ENCODE assay signal across 9 mouse cellular contexts in genomic region chr7:3630478-3630815, GRCm38 (mm10). TPM values are rescaled to one million over a fixed set of nuclear protein-coding genes. Genes with fewer than 3 reads are reported as not detected.
DNase-seq lines count a peak whose midpoint lies in the region; ATAC-seq and TF ChIP-seq lines count a peak whose summit lies in the region.
"Had no signal": no experiment of that assay in that cellular context is flagged by ENCODE, and none has a peak within 500 bp of the region (broad histone marks: within the 10 kb centered on the region; RNA-seq: fewer than 3 reads in every experiment).

No protein-coding gene starts in this region.

- peaks cover 47% of the 10 kb centered on the region for H3K36me3 ChIP-seq in heart, embryonic 14.5 days (ENCODE audit: control insufficient read depth, insufficient read depth, low read length)
- peaks cover 0 to 6% of the 10 kb centered on the region in 2 experiments; a peak in 3 of 4 replicates for H3K36me3 ChIP-seq in MEL (ENCODE audit: control insufficient read depth in 1 of 2, insufficient read depth in 2 of 2, low read length in 2 of 2)
- peaks cover 56% of the 10 kb centered on the region for H3K36me3 ChIP-seq in hindbrain, embryonic 10.5 days

- no peak for DNase-seq in heart, adult 8-10 months (ENCODE audit: low spot score)
- DNase-seq in MEL (ENCODE audit: low read depth, low spot score): peak; percentile 59
- no peak for DNase-seq in hindbrain, embryonic 10.5 days (ENCODE audit: low spot score)
- DNase-seq in right cerebral cortex, adult 18-20 months: no peak

- peaks cover 31% of the 10 kb centered on the region for H3K79me2 ChIP-seq in MEL (ENCODE audit: control insufficient read depth, insufficient read depth, low read length, poor library complexity)

- no peak for TF ChIP-seq EP300 in MEL (IDR thresholded peaks at IDR 0.05; ENCODE audit: low read depth in 1 of 2, low read length in 2 of 2)

- peak overlapping the region; percentile 97 for H3K4me2 ChIP-seq in heart, embryonic 14.5 days (ENCODE audit: low read length)

- no peak for TF ChIP-seq POLR2A in MEL (IDR thresholded peaks at IDR 0.05; ENCODE audit: control insufficient read depth in 1 of 2, insufficient read depth in 1 of 2, low read depth in 1 of 2, low read length in 2 of 2, poor library complexity in 1 of 2)

- ATAC-seq in heart, embryonic 14.5 days (ENCODE audit: insufficient number of reproducible peaks, insufficient read depth, low FRiP score, low read depth): no peak
- ATAC-seq in megakaryocyte progenitor cell, adult 5-6 weeks (replicated peaks; ENCODE audit: poor library complexity): peak; percentile 10; the same call in 1 of the 2 replicates
- no peak for ATAC-seq in CD4-positive, CD25-positive, alpha-beta regulatory T cell, adult 4 months
- no peak for ATAC-seq in megakaryocyte-erythroid progenitor cell, adult 5-6 weeks (replicated peaks; ENCODE audit: low FRiP score, low TSS enrichment, poor library complexity, severe bottlenecking)

- no peaks in the 10 kb centered on the region for H3K9me3 ChIP-seq in heart, embryonic 14.5 days (ENCODE audit: control insufficient read depth, low read length)
- no peaks in the 10 kb centered on the region for H3K9me3 ChIP-seq in MEL (replicated peaks; ENCODE audit: insufficient read depth, low read length)
- no peaks in the 10 kb centered on the region for H3K9me3 ChIP-seq in hindbrain, embryonic 10.5 days

- TF ChIP-seq CTCF in MEL (IDR thresholded peaks at IDR 0.05 in 2 of 3, conservative IDR thresholded peaks at IDR 0.05 in 1 of 3; ENCODE audit: control insufficient read depth in 1 of 3, insufficient read depth in 1 of 3, low read depth in 2 of 3, low read length in 3 of 3, poor library complexity in 1 of 3, severe bottlenecking in 1 of 3): no peak

- H3K4me1 ChIP-seq in heart, embryonic 14.5 days (ENCODE audit: control insufficient read depth in 2 of 2, insufficient read depth in 2 of 2, low read length in 2 of 2): peaks cover 10 to 18% of the 10 kb centered on the region in 2 experiments
- peaks cover 0 to 9% of the 10 kb centered on the region in 2 experiments; a peak in 2 of 4 replicates for H3K4me1 ChIP-seq in MEL (ENCODE audit: control insufficient read depth in 1 of 2, insufficient read depth in 2 of 2, low read length in 2 of 2)
- peaks cover 25% of the 10 kb centered on the region for H3K4me1 ChIP-seq in hindbrain, embryonic 10.5 days (replicated peaks)

- H3K4me3 ChIP-seq in heart, embryonic 14.5 days (ENCODE audit: control insufficient read depth in 1 of 2, insufficient read depth in 1 of 2, low read depth in 1 of 2, low read length in 2 of 2): peak overlapping the region; percentile 73 to 100
- H3K4me3 ChIP-seq in MEL (ENCODE audit: control insufficient read depth in 1 of 2, insufficient read depth in 1 of 2, low read depth in 2 of 2, low read length in 2 of 2): peak overlapping the region; percentile 65 to 98
- H3K4me3 ChIP-seq in hindbrain, embryonic 10.5 days: peak overlapping the region; percentile 83

- 59% methylated on average over 3 of the region's 3 CpGs for whole genome bisulfite sequencing in heart, embryonic 14.5 days
- 56% methylated on average over 3 of the region's 3 CpGs for WGBS in hindbrain, embryonic 10.5 days

- no peak for TF ChIP-seq RAD21 in MEL (IDR thresholded peaks at IDR 0.05; ENCODE audit: low read depth, low read length)

- H3K27me3 ChIP-seq in heart, embryonic 14.5 days (ENCODE audit: control insufficient read depth, insufficient read depth, low read length): no peaks in the 10 kb centered on the region
- H3K27me3 ChIP-seq in MEL (ENCODE audit: control insufficient read depth in 1 of 2, insufficient read depth in 2 of 2, low read length in 2 of 2): no peaks in the 10 kb centered on the region
- H3K27me3 ChIP-seq in hindbrain, embryonic 10.5 days (ENCODE audit: insufficient read depth, poor library complexity, severe bottlenecking): no peaks in the 10 kb centered on the region
- H3K27me3 ChIP-seq: Patski had no signal

- peak overlapping the region; percentile 75 for H3K9ac ChIP-seq in heart, embryonic 14.5 days (ENCODE audit: low read length)
- peak overlapping the region; percentile 86 for H3K9ac ChIP-seq in MEL (ENCODE audit: control insufficient read depth, low read depth, low read length, poor library complexity, severe bottlenecking)

- H3K27ac ChIP-seq in heart, embryonic 14.5 days (replicated peaks in 1 of 2; ENCODE audit: control insufficient read depth in 1 of 2, insufficient read depth in 1 of 2, low read depth in 2 of 2, low read length in 2 of 2): no peak overlapping the region
- H3K27ac ChIP-seq in MEL (ENCODE audit: control insufficient read depth, low read depth, low read length): peak overlapping the region; percentile 60; the same call in 1 of the 2 replicates
- peak overlapping the region; percentile 89 for H3K27ac ChIP-seq in hindbrain, embryonic 10.5 days

RNA-seq across cellular contexts. Expression of gene Prpf31, which starts 0.7 kb away (rescaled TPM):
- polyA plus RNA-seq in heart, embryonic 14.5 days (2014; fragmentation: Nextera tagmentation; extraction: Ambion mirVana): 51.9 and 54.8 TPM in 2 replicates
- total RNA-seq in heart, adult 8-10 months (2022): 10 to 100 TPM; 21.4 to 28.6 (median 25.2) TPM
- 146 and 147 TPM in 2 replicates for total RNA-seq in MEL (2012; rRNA removed)
- 100 to 1,000 TPM; 187 to 334 TPM for polyA plus RNA-seq in MEL (2012; ENCODE audit: insufficient read depth in 1 of 2, insufficient read length in 2 of 2, low read depth in 1 of 2, low replicate concordance in 2 of 2, missing spikeins in 1 of 2)
- polyA plus RNA-seq in hindbrain, embryonic 10.5 days (2016; fragmentation: Nextera tagmentation; extraction: Ambion mirVana): 148 and 168 TPM in 2 replicates
- total RNA-seq in megakaryocyte progenitor cell, adult 5-6 weeks (2015): 33.0 and 37.3 TPM in 2 replicates
- total RNA-seq in megakaryocyte progenitor cell, adult 5-6 weeks (2017): 113 and 130 TPM in 2 replicates
- polyA plus RNA-seq in CD4-positive, CD25-positive, alpha-beta regulatory T cell, adult 4 months (2017; shearing (Covaris generic)): 100 to 1,000 TPM in 1 of 2 experiments, 10 to 100 TPM in 1; 95.1 to 114 TPM
- total RNA-seq in megakaryocyte-erythroid progenitor cell, adult 5-6 weeks (2014; fragmentation: Nextera tagmentation): 53.7 and 61.4 TPM in 2 replicates
- total RNA-seq in megakaryocyte-erythroid progenitor cell, adult 5-6 weeks (2017): 125 and 128 TPM in 2 replicates

RNA-seq across cellular contexts. Expression of gene Tfpt, which starts 0.7 kb away (rescaled TPM):
- 13.7 and 18.2 TPM in 2 replicates for polyA plus RNA-seq in heart, embryonic 14.5 days (2014; fragmentation: Nextera tagmentation; extraction: Ambion mirVana)
- 10 to 100 TPM; 17.4 to 22.9 (median 18.9) TPM for total RNA-seq in heart, adult 8-10 months (2022)
- total RNA-seq in MEL (2012; rRNA removed): 35.2 and 42.4 TPM in 2 replicates
- polyA plus RNA-seq in MEL (2012; ENCODE audit: insufficient read depth in 1 of 2, insufficient read length in 2 of 2, low read depth in 1 of 2, low replicate concordance in 2 of 2, missing spikeins in 1 of 2): 10 to 100 TPM in 1 of 2 experiments, not detected in 1; 50.0 TPM
- 31.7 and 41.3 TPM in 2 replicates for polyA plus RNA-seq in hindbrain, embryonic 10.5 days (2016; fragmentation: Nextera tagmentation; extraction: Ambion mirVana)
- 16.8 and 31.8 TPM in 2 replicates for total RNA-seq in megakaryocyte progenitor cell, adult 5-6 weeks (2015)
- total RNA-seq in megakaryocyte progenitor cell, adult 5-6 weeks (2017): 34.4 and 44.2 TPM in 2 replicates
- polyA plus RNA-seq in CD4-positive, CD25-positive, alpha-beta regulatory T cell, adult 4 months (2017; shearing (Covaris generic)): 10 to 100 TPM; 16.0 to 21.3 TPM
- 17.6 and 26.3 TPM in 2 replicates for total RNA-seq in megakaryocyte-erythroid progenitor cell, adult 5-6 weeks (2014; fragmentation: Nextera tagmentation)
- 38.1 and 45.9 TPM in 2 replicates for total RNA-seq in megakaryocyte-erythroid progenitor cell, adult 5-6 weeks (2017)

RNA-seq across cellular contexts. Expression of gene Ndufa3, which starts 13.3 kb away (rescaled TPM):
- polyA plus RNA-seq in heart, embryonic 14.5 days (2014; fragmentation: Nextera tagmentation; extraction: Ambion mirVana): 962 and 1,026 TPM in 2 replicates
- total RNA-seq in heart, adult 8-10 months (2022): 1,000 to 10,000 TPM; 2,114 to 2,277 (median 2,237) TPM
- 177 and 180 TPM in 2 replicates for total RNA-seq in MEL (2012; rRNA removed)
- 100 to 1,000 TPM in 1 of 2 experiments, not detected in 1; 246 TPM for polyA plus RNA-seq in MEL (2012; ENCODE audit: insufficient read depth in 1 of 2, insufficient read length in 2 of 2, low read depth in 1 of 2, low replicate concordance in 2 of 2, missing spikeins in 1 of 2)
- 423 and 441 TPM in 2 replicates for polyA plus RNA-seq in hindbrain, embryonic 10.5 days (2016; fragmentation: Nextera tagmentation; extraction: Ambion mirVana)
- 273 and 300 TPM in 2 replicates for total RNA-seq in megakaryocyte progenitor cell, adult 5-6 weeks (2015)
- total RNA-seq in megakaryocyte progenitor cell, adult 5-6 weeks (2017): 219 and 232 TPM in 2 replicates
- polyA plus RNA-seq in CD4-positive, CD25-positive, alpha-beta regulatory T cell, adult 4 months (2017; shearing (Covaris generic)): 100 to 1,000 TPM; 538 to 754 TPM
- total RNA-seq in megakaryocyte-erythroid progenitor cell, adult 5-6 weeks (2014; fragmentation: Nextera tagmentation): 427 and 468 TPM in 2 replicates
- 170 and 216 TPM in 2 replicates for total RNA-seq in megakaryocyte-erythroid progenitor cell, adult 5-6 weeks (2017)

RNA-seq across cellular contexts. Expression of gene Oscar, which starts 14.5 kb away (rescaled TPM):
- 0.15 TPM in 2 replicates for polyA plus RNA-seq in heart, embryonic 14.5 days (2014; fragmentation: Nextera tagmentation; extraction: Ambion mirVana)
- total RNA-seq in heart, adult 8-10 months (2022): under 1 TPM; 0.14 to 0.16 (median 0.15) TPM
- not detected in 2 replicates for total RNA-seq in MEL (2012; rRNA removed)
- not detected for polyA plus RNA-seq in MEL (2012; ENCODE audit: insufficient read depth in 1 of 2, insufficient read length in 2 of 2, low read depth in 1 of 2, low replicate concordance in 2 of 2, missing spikeins in 1 of 2)
- polyA plus RNA-seq in hindbrain, embryonic 10.5 days (2016; fragmentation: Nextera tagmentation; extraction: Ambion mirVana): 0.15 and 0.29 TPM in 2 replicates
- 0.22 TPM in 1 of 2 replicates, not detected in the other for total RNA-seq in megakaryocyte progenitor cell, adult 5-6 weeks (2015)
- not detected in 2 replicates for total RNA-seq in megakaryocyte progenitor cell, adult 5-6 weeks (2017)
- polyA plus RNA-seq in CD4-positive, CD25-positive, alpha-beta regulatory T cell, adult 4 months (2017; shearing (Covaris generic)): under 1 TPM in 1 of 2 experiments, not detected in 1; 0.24 TPM
- not detected in 2 replicates for total RNA-seq in megakaryocyte-erythroid progenitor cell, adult 5-6 weeks (2014; fragmentation: Nextera tagmentation)
- total RNA-seq in megakaryocyte-erythroid progenitor cell, adult 5-6 weeks (2017): not detected in 2 replicates

RNA-seq across cellular contexts. Expression of gene Cnot3, which starts 14.6 kb away (rescaled TPM):
- 30.4 and 32.4 TPM in 2 replicates for polyA plus RNA-seq in heart, embryonic 14.5 days (2014; fragmentation: Nextera tagmentation; extraction: Ambion mirVana)
- total RNA-seq in heart, adult 8-10 months (2022): 10 to 100 TPM; 19.5 to 26.0 (median 23.2) TPM
- total RNA-seq in MEL (2012; rRNA removed): 16.9 and 17.4 TPM in 2 replicates
- 100 to 1,000 TPM in 1 of 2 experiments, 10 to 100 TPM in 1; 86.6 to 118 TPM for polyA plus RNA-seq in MEL (2012; ENCODE audit: insufficient read depth in 1 of 2, insufficient read length in 2 of 2, low read depth in 1 of 2, low replicate concordance in 2 of 2, missing spikeins in 1 of 2)
- 79.6 and 80.4 TPM in 2 replicates for polyA plus RNA-seq in hindbrain, embryonic 10.5 days (2016; fragmentation: Nextera tagmentation; extraction: Ambion mirVana)
- total RNA-seq in megakaryocyte progenitor cell, adult 5-6 weeks (2015): 114 and 122 TPM in 2 replicates
- 20.0 and 25.3 TPM in 2 replicates for total RNA-seq in megakaryocyte progenitor cell, adult 5-6 weeks (2017)
- 10 to 100 TPM; 30.3 to 50.6 TPM for polyA plus RNA-seq in CD4-positive, CD25-positive, alpha-beta regulatory T cell, adult 4 months (2017; shearing (Covaris generic))
- 117 and 166 TPM in 2 replicates for total RNA-seq in megakaryocyte-erythroid progenitor cell, adult 5-6 weeks (2014; fragmentation: Nextera tagmentation)
- 21.2 and 47.8 TPM in 2 replicates for total RNA-seq in megakaryocyte-erythroid progenitor cell, adult 5-6 weeks (2017)

Comparison
In these comparisons a context has a peak if more than half of its experiments do, and no peak if none do; other contexts are left out.
1. H3K27ac ChIP-seq: peak in MEL (single experiment) and hindbrain, embryonic 10.5 days (single experiment); none in heart, embryonic 14.5 days (0 of 2).
2. RNA of gene Ndufa3, which starts 13.3 kb away (total RNA-seq): 2,114 to 2,277 TPM in heart, adult 8-10 months; 170 to 468 TPM in megakaryocyte-erythroid progenitor cell, adult 5-6 weeks, 219 to 300 TPM in megakaryocyte progenitor cell, adult 5-6 weeks and 177 to 180 TPM in MEL; every median in the first group is over 4 times any median in the second.
3. Peak in every context shown above with its lines, with median percentiles within 50 percentile points of each other: H3K4me3 ChIP-seq.